Comparison of ENCODE assay signal across 29 mouse cellular contexts in genomic region chr5:99701811-99702210, GRCm38 (mm10). TPM values are rescaled to one million over a fixed set of nuclear protein-coding genes. Genes with fewer than 3 reads are reported as not detected.
DNase-seq lines count a peak whose midpoint lies in the region; ATAC-seq and TF ChIP-seq lines count a peak whose summit lies in the region.
"Had no signal": no experiment of that assay in that cellular context is flagged by ENCODE, and none has a peak within 500 bp of the region (broad histone marks: within the 10 kb centered on the region; RNA-seq: fewer than 3 reads in every experiment).

No protein-coding gene starts in this region.

- H3K27ac ChIP-seq in hindbrain, postnatal 0 days, result no peak overlapping the region
- H3K27ac ChIP-seq in hindbrain, embryonic 13.5 days, result no peak overlapping the region
- no peak overlapping the region for H3K27ac ChIP-seq in lung, postnatal 0 days (ENCODE audit: low read length)
- H3K27ac ChIP-seq: embryonic facial prominence, embryonic 13.5 days; forebrain, embryonic 10.5 days; forebrain, embryonic 15.5 days; heart, embryonic 15.5 days; hindbrain, embryonic 12.5 days; limb, embryonic 10.5 days; limb, embryonic 15.5 days; liver, embryonic 14.5 days; midbrain, embryonic 15.5 days; neural tube, embryonic 15.5 days had no signal

- no peak overlapping the region for H3K4me2 ChIP-seq in hindbrain, postnatal 0 days (ENCODE audit: low read depth, low read length)
- H3K4me2 ChIP-seq in hindbrain, embryonic 13.5 days, result no peak overlapping the region
- H3K4me2 ChIP-seq in lung, postnatal 0 days (replicated peaks; ENCODE audit: low read depth, low read length), result no peak overlapping the region
- H3K4me2 ChIP-seq: embryonic facial prominence, embryonic 13.5 days; forebrain, embryonic 15.5 days; heart, embryonic 15.5 days; hindbrain, embryonic 12.5 days; limb, embryonic 15.5 days; midbrain, embryonic 15.5 days; neural tube, embryonic 15.5 days had no signal

- no peaks in the 10 kb centered on the region for H3K27me3 ChIP-seq in hindbrain, postnatal 0 days (ENCODE audit: insufficient read depth, low read length)
- no peaks in the 10 kb centered on the region for H3K27me3 ChIP-seq in hindbrain, embryonic 13.5 days
- H3K27me3 ChIP-seq in lung, postnatal 0 days (replicated peaks; ENCODE audit: insufficient read depth, low read length), result no peaks in the 10 kb centered on the region
- H3K27me3 ChIP-seq: embryonic facial prominence, embryonic 13.5 days; forebrain, embryonic 15.5 days; heart, embryonic 15.5 days; hindbrain, embryonic 12.5 days; limb, embryonic 15.5 days; midbrain, embryonic 15.5 days; neural tube, embryonic 15.5 days had no signal

- H3K36me3 ChIP-seq in hindbrain, postnatal 0 days (ENCODE audit: insufficient read depth, low read length), result no peaks in the 10 kb centered on the region
- no peaks in the 10 kb centered on the region for H3K36me3 ChIP-seq in hindbrain, embryonic 13.5 days
- no peaks in the 10 kb centered on the region for H3K36me3 ChIP-seq in lung, postnatal 0 days (ENCODE audit: insufficient read depth, low read length)
- H3K36me3 ChIP-seq: embryonic facial prominence, embryonic 13.5 days; forebrain, embryonic 10.5 days; forebrain, embryonic 15.5 days; G1E; heart, embryonic 15.5 days; hindbrain, embryonic 12.5 days; limb, embryonic 10.5 days; limb, embryonic 15.5 days; midbrain, embryonic 15.5 days; neural tube, embryonic 15.5 days had no signal

- H3K4me3 ChIP-seq in hindbrain, postnatal 0 days (ENCODE audit: low read length), result no peak overlapping the region
- no peak overlapping the region for H3K4me3 ChIP-seq in hindbrain, embryonic 13.5 days
- H3K4me3 ChIP-seq in lung, postnatal 0 days (ENCODE audit: low read depth, low read length), result no peak overlapping the region
- H3K4me3 ChIP-seq: embryonic facial prominence, embryonic 13.5 days; forebrain, embryonic 10.5 days; forebrain, embryonic 15.5 days; heart, embryonic 15.5 days; hindbrain, embryonic 12.5 days; limb, embryonic 10.5 days; limb, embryonic 15.5 days; midbrain, embryonic 15.5 days; neural tube, embryonic 15.5 days had no signal

- peak; percentile 40 for DNase-seq in cerebellum, adult 11-12 months
- no peak for DNase-seq in cerebellum, adult 11 months
- DNase-seq in hindbrain, postnatal 0 days (ENCODE audit: low spot score), result no peak
- DNase-seq in brain, adult 2 months (ENCODE audit: low read depth, low spot score), result peak; percentile 87
- peak; percentile 30 to 35 for DNase-seq in cerebellum, postnatal 25 days
- DNase-seq in lung, postnatal 0 days (ENCODE audit: low spot score), result no peak
- DNase-seq: adrenal gland, postnatal 10 days; gastrocnemius, postnatal 10 days; kidney, adult 9 months; kidney, postnatal 10 days; lung, adult 2 months; lung, postnatal 14 days; retina, postnatal 1 day; spleen, adult 18-20 months; thymus, postnatal 14 days had no signal

- H3K4me1 ChIP-seq in hindbrain, postnatal 0 days (ENCODE audit: insufficient read depth, low read length), result no peaks in the 10 kb centered on the region
- H3K4me1 ChIP-seq in hindbrain, embryonic 13.5 days (replicated peaks), result no peaks in the 10 kb centered on the region
- H3K4me1 ChIP-seq in lung, postnatal 0 days (ENCODE audit: insufficient read depth, low read depth, low read length), result no peaks in the 10 kb centered on the region
- H3K4me1 ChIP-seq: forebrain, embryonic 10.5 days; forebrain, embryonic 15.5 days; heart, embryonic 15.5 days; hindbrain, embryonic 12.5 days; limb, embryonic 15.5 days; midbrain, embryonic 15.5 days had no signal

- ATAC-seq in hindbrain, postnatal 0 days, result 0 out of 2 replicates have a peak, but pooled peaks have one; percentile 21
- ATAC-seq in hindbrain, embryonic 13.5 days (ENCODE audit: low FRiP score), result no peak
- no peak for ATAC-seq in lung, postnatal 0 days
- ATAC-seq: forebrain, embryonic 15.5 days; intestine, postnatal 0 days; midbrain, embryonic 15.5 days; Patski had no signal

- no peaks in the 10 kb centered on the region for H3K9me3 ChIP-seq in hindbrain, postnatal 0 days (ENCODE audit: low read length)
- H3K9me3 ChIP-seq in hindbrain, embryonic 13.5 days, result no peaks in the 10 kb centered on the region
- no peaks in the 10 kb centered on the region for H3K9me3 ChIP-seq in lung, postnatal 0 days (ENCODE audit: low read length)
- H3K9me3 ChIP-seq: embryonic facial prominence, embryonic 13.5 days; forebrain, embryonic 10.5 days; forebrain, embryonic 15.5 days; heart, embryonic 15.5 days; hindbrain, embryonic 12.5 days; limb, embryonic 10.5 days; limb, embryonic 15.5 days; midbrain, embryonic 15.5 days; neural tube, embryonic 15.5 days had no signal

- no peak overlapping the region for H3K9ac ChIP-seq in hindbrain, postnatal 0 days (replicated peaks; ENCODE audit: low read length)
- no peak overlapping the region for H3K9ac ChIP-seq in hindbrain, embryonic 13.5 days
- no peak overlapping the region for H3K9ac ChIP-seq in lung, postnatal 0 days (replicated peaks; ENCODE audit: low read depth)
- H3K9ac ChIP-seq: embryonic facial prominence, embryonic 13.5 days; forebrain, embryonic 15.5 days; heart, embryonic 15.5 days; hindbrain, embryonic 12.5 days; limb, embryonic 15.5 days; liver, embryonic 14.5 days; midbrain, embryonic 15.5 days; neural tube, embryonic 15.5 days had no signal

- 86% methylated on average over 5 of the region's 5 CpGs for WGBS in hindbrain, postnatal 0 days
- 78% methylated on average over 5 of the region's 5 CpGs for WGBS in hindbrain, embryonic 13.5 days
- 93% methylated on average over 5 of the region's 5 CpGs for WGBS in lung, postnatal 0 days

- TF ChIP-seq EP300 in lung, postnatal 0 days (IDR thresholded peaks at IDR 0.05), result no peak

- TF ChIP-seq CTCF in hindbrain, postnatal 0 days (IDR thresholded peaks at IDR 0.05; ENCODE audit: low read depth), result no peak
- no peak for TF ChIP-seq CTCF in lung, postnatal 0 days (IDR thresholded peaks at IDR 0.05)

RNA-seq across cellular contexts. Expression of gene Rasgef1b, which starts 27.1 kb away (rescaled TPM):
- total RNA-seq in hindbrain, postnatal 0 days (2014; rRNA removed), result 34.8 and 39.9 TPM in 2 replicates
- polyA plus RNA-seq in hindbrain, postnatal 0 days (2015; fragmentation: Nextera tagmentation; extraction: Ambion mirVana), result 31.1 and 32.0 TPM in 2 replicates
- 47.2 and 61.1 TPM in 2 replicates for polyA plus RNA-seq in hindbrain, embryonic 13.5 days (2015; fragmentation: Nextera tagmentation; extraction: Ambion mirVana)
- 33.9 and 36.3 TPM in 2 replicates for polyA plus RNA-seq in lung, postnatal 0 days (2015; fragmentation: Nextera tagmentation; extraction: Ambion mirVana)
- polyA plus RNA-seq: G1E had no signal

Comparison
In these comparisons a context has a peak if more than half of its experiments do, and no peak if none do; other contexts are left out.
1. DNase-seq: peak in cerebellum, adult 11-12 months (single experiment), brain, adult 2 months (single experiment) and cerebellum, postnatal 25 days (2 of 2); none in cerebellum, adult 11 months (single experiment), hindbrain, postnatal 0 days (single experiment) and lung, postnatal 0 days (single experiment).